Mouse (Mus musculus): ENCODE measurements at regions not wholly inside any gene's neighbourhood (a gene's known extent, or its start where the extent isn't known, plus 50 kb on each side); places are given as distances from the start of the nearest gene placed in this dataset.

- no peaks in the 10 kb centered on the region for H3K4me1 ChIP-seq (replicated peaks; ENCODE audit: control insufficient read depth, insufficient read depth, low read length)
- H3K36me3 ChIP-seq (ENCODE audit: control insufficient read depth, insufficient read depth, low read length), result no peaks in the 10 kb centered on the region
- no peak for DNase-seq
- H3K4me3 ChIP-seq (ENCODE audit: control insufficient read depth, insufficient read depth, low read length), result no peak overlapping the region
- no peak overlapping the region for H3K27ac ChIP-seq (ENCODE audit: control insufficient read depth, insufficient read depth, low read length)
- 84% methylated on average over 11 of the region's 11 CpGs for WGBS
- no peaks in the 10 kb centered on the region for H3K27me3 ChIP-seq (ENCODE audit: control insufficient read depth, insufficient read depth, low read length)
- TF ChIP-seq CTCF (IDR thresholded peaks at IDR 0.05; ENCODE audit: borderline replicate concordance, control insufficient read depth, extremely low read depth, insufficient read depth, low read length, poor library complexity) (no peak), POLR2A (IDR thresholded peaks at IDR 0.05; ENCODE audit: control insufficient read depth, extremely low read depth, insufficient read depth, low read length, poor library complexity) (no peak)
Observed at GRCm38 (mm10) chr9:41803680-41804460, 320.2 kb downstream of the Sorl1 start.

- Histone ChIP-seq H3K27me3 (ENCODE audit: control insufficient read depth, insufficient read depth, low read length) (no peaks in the 10 kb centered on the region), H3K4me1 (replicated peaks; ENCODE audit: control insufficient read depth, insufficient read depth, low read length) (no peaks in the 10 kb centered on the region), H3K36me3 (ENCODE audit: control insufficient read depth, insufficient read depth, low read length) (no peaks in the 10 kb centered on the region), H3K4me3 (ENCODE audit: control insufficient read depth, insufficient read depth, low read length) (no peak overlapping the region), H3K27ac (ENCODE audit: control insufficient read depth, insufficient read depth, low read length) (no peak overlapping the region)
- 82% methylated on average over 4 of the region's 4 CpGs for WGBS
- TF ChIP-seq POLR2A (IDR thresholded peaks at IDR 0.05; ENCODE audit: control insufficient read depth, extremely low read depth, insufficient read depth, low read length, poor library complexity) (no peak), CTCF (IDR thresholded peaks at IDR 0.05; ENCODE audit: borderline replicate concordance, control insufficient read depth, extremely low read depth, insufficient read depth, low read length, poor library complexity) (no peak)
- no peak for DNase-seq
Observed at GRCm38 (mm10) chr9:41801376-41801775, 322.7 kb downstream of the Sorl1 start.

- Histone ChIP-seq H3K4me3 (ENCODE audit: control insufficient read depth, insufficient read depth, low read length) (no peak overlapping the region), H3K4me1 (replicated peaks; ENCODE audit: control insufficient read depth, insufficient read depth, low read length) (no peaks in the 10 kb centered on the region), H3K27ac (ENCODE audit: control insufficient read depth, insufficient read depth, low read length) (no peak overlapping the region), H3K27me3 (ENCODE audit: control insufficient read depth, insufficient read depth, low read length) (no peaks in the 10 kb centered on the region; the same call in 1 of the 2 replicates), H3K36me3 (ENCODE audit: control insufficient read depth, insufficient read depth, low read length) (no peaks in the 10 kb centered on the region)
- DNase-seq, result no peak
- 88% methylated on average over 6 of the region's 6 CpGs for WGBS
- TF ChIP-seq CTCF (IDR thresholded peaks at IDR 0.05; ENCODE audit: borderline replicate concordance, control insufficient read depth, extremely low read depth, insufficient read depth, low read length, poor library complexity), result no peak
Observed at GRCm38 (mm10) chr9:41792830-41793213, 331.3 kb downstream of the Sorl1 start.

GRCm38 (mm10) chr9:41792173-41792829 lies 331.8 kb downstream of the Sorl1 start:
- DNase-seq, result no peak
- H3K4me1 ChIP-seq (replicated peaks; ENCODE audit: control insufficient read depth, insufficient read depth, low read length), result no peaks in the 10 kb centered on the region
- H3K36me3 ChIP-seq (ENCODE audit: control insufficient read depth, insufficient read depth, low read length), result no peaks in the 10 kb centered on the region
- TF ChIP-seq POLR2A (IDR thresholded peaks at IDR 0.05; ENCODE audit: control insufficient read depth, extremely low read depth, insufficient read depth, low read length, poor library complexity) (no peak), CTCF (IDR thresholded peaks at IDR 0.05; ENCODE audit: borderline replicate concordance, control insufficient read depth, extremely low read depth, insufficient read depth, low read length, poor library complexity) (no peak)
- H3K4me3 ChIP-seq (ENCODE audit: control insufficient read depth, insufficient read depth, low read length), result no peak overlapping the region
- no peak overlapping the region for H3K27ac ChIP-seq (ENCODE audit: control insufficient read depth, insufficient read depth, low read length)
- 90% methylated on average over 4 of the region's 4 CpGs for WGBS
- no peaks in the 10 kb centered on the region; the same call in 1 of the 2 replicates for H3K27me3 ChIP-seq (ENCODE audit: control insufficient read depth, insufficient read depth, low read length)

- no peak for DNase-seq
- Histone ChIP-seq H3K4me3 (ENCODE audit: control insufficient read depth, insufficient read depth, low read length) (no peak overlapping the region), H3K27ac (ENCODE audit: control insufficient read depth, insufficient read depth, low read length) (no peak overlapping the region), H3K36me3 (ENCODE audit: control insufficient read depth, insufficient read depth, low read length) (no peaks in the 10 kb centered on the region), H3K27me3 (ENCODE audit: control insufficient read depth, insufficient read depth, low read length) (no peaks in the 10 kb centered on the region; the same call in 1 of the 2 replicates), H3K4me1 (replicated peaks; ENCODE audit: control insufficient read depth, insufficient read depth, low read length) (no peaks in the 10 kb centered on the region)
- no peak for TF ChIP-seq POLR2A (IDR thresholded peaks at IDR 0.05; ENCODE audit: control insufficient read depth, extremely low read depth, insufficient read depth, low read length, poor library complexity)
- TF ChIP-seq CTCF (IDR thresholded peaks at IDR 0.05; ENCODE audit: borderline replicate concordance, control insufficient read depth, extremely low read depth, insufficient read depth, low read length, poor library complexity), result no peak
- 91% methylated on average over 5 of the region's 5 CpGs for WGBS
Observed at GRCm38 (mm10) chr9:41791501-41792172, 332.5 kb downstream of the Sorl1 start.

- Histone ChIP-seq H3K4me1 (replicated peaks; ENCODE audit: control insufficient read depth, insufficient read depth, low read length) (no peaks in the 10 kb centered on the region), H3K36me3 (ENCODE audit: control insufficient read depth, insufficient read depth, low read length) (no peaks in the 10 kb centered on the region), H3K27ac (ENCODE audit: control insufficient read depth, insufficient read depth, low read length) (no peak overlapping the region), H3K27me3 (ENCODE audit: control insufficient read depth, insufficient read depth, low read length) (no peaks in the 10 kb centered on the region; the same call in 1 of the 2 replicates), H3K4me3 (ENCODE audit: control insufficient read depth, insufficient read depth, low read length) (no peak overlapping the region)
- WGBS, result 80% methylated on average over 3 of the region's 3 CpGs
- no peak for DNase-seq
- TF ChIP-seq CTCF (IDR thresholded peaks at IDR 0.05; ENCODE audit: borderline replicate concordance, control insufficient read depth, extremely low read depth, insufficient read depth, low read length, poor library complexity), result no peak
- no peak for TF ChIP-seq POLR2A (IDR thresholded peaks at IDR 0.05; ENCODE audit: control insufficient read depth, extremely low read depth, insufficient read depth, low read length, poor library complexity)
Observed at GRCm38 (mm10) chr9:41785131-41785530, 339.0 kb downstream of the Sorl1 start.
